Mouse (Mus musculus) bone marrow macrophage, adult 2 months (primary cell): ENCODE results near the gene Kars. TPM values are rescaled to one million over a fixed set of nuclear protein-coding genes. Genes with fewer than 3 reads are reported as not detected.

Source experiments
- H3K27ac ChIP-seq: 2 replicates; pipeline ENCODE4 v1.5.1; 2012; ENCODE audit warnings: low read depth, low read length; ENCODE audit not compliant: insufficient read depth
- H3K4me1 ChIP-seq: 2 replicates; pipeline ENCODE4 v1.6.1; 2012; ENCODE audit warnings: low read length; ENCODE audit not compliant: control insufficient read depth, insufficient read depth
- H3K4me3 ChIP-seq: 2 replicates; pipeline ENCODE4 v1.5.1; 2012; ENCODE audit warnings: mild to moderate bottlenecking, low read length, moderate library complexity; ENCODE audit not compliant: insufficient read depth
- CTCF ChIP-seq: IDR thresholded peaks from 2 replicates; pipeline ENCODE4 v1.5.1; 2012; ENCODE audit warnings: low read depth, mild to moderate bottlenecking, low read length, moderate library complexity
- POLR2A ChIP-seq: IDR thresholded peaks from 2 replicates; pipeline ENCODE4 v1.6.1; 2012; ENCODE audit warnings: mild to moderate bottlenecking, low read depth, low read length, borderline replicate concordance
- polyA plus RNA-seq: library from polyadenylated mRNA; stranded (reverse); fragments of >200 nt; gene quantifications from 2 replicates; pipeline ENCODE4 v1.2.4, GENCODE M21; 2012; ENCODE audit not compliant: missing spikeins, insufficient read depth, insufficient read length

Kars gene
- polyA plus RNA-seq, 1 experiment, result 53.8 TPM

DNA sequence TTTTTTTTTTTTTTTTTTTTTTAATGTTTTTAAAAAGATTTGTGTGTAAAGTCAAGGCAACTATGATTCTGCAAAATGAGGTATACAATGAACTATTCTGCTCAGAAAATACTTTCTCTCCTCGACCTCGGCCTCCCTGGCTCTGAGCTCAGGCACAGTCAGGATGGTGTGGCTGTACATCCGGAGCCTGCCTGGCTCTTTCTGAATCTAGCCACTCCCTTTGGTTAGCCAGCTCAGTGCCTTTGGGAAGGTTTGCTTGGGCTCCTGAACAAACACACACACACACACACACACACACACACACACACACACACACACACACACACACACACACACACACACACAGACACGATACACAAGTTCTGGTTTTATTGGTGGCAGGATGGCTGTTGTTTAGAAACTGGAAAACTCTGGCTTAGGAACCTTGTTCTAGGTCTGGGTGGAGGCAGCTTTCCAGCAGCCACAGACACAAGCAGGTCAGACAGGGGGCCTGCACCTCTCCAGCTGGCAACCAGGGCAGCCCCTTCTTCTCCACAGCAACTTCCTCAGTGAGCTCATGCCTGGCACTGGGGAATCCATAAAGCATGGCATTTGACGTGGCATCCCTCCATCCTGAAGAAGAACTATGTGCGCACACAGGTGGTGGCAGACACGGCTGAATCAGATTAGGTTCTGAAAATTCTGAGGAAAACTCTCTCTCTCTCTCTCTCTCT lies 46.1 kb downstream of the Kars start:
- H3K4me3 ChIP-seq, result no peak overlapping the region
- TF ChIP-seq POLR2A, result no peak
- no peak for TF ChIP-seq CTCF
- H3K4me1 ChIP-seq, result no peaks in the 10 kb centered on the region
- H3K27ac ChIP-seq, result no peak overlapping the region

DNA sequence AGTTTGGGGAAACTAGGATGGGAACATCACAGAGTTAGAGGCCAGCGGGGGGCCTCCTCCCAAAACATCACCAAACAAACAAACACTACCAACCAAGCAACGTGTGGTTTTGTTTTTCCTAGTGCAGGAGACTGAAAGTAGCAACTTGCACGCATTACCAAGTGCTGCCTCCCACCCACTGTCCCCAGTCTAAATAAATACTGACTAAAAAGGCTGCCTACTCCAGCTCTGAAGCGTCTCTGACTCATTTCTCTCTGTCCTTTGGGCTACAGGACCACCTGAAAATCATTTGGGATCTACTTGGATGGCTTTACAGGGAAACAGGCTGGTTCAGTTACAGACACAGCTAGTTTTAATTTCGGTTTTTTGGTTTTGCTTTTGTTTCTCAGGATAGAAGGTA lies 46.8 kb downstream of the Kars start:
- no peak overlapping the region for H3K4me3 ChIP-seq
- TF ChIP-seq POLR2A, result no peak
- no peak for TF ChIP-seq CTCF
- H3K4me1 ChIP-seq, result no peaks in the 10 kb centered on the region
- no peak overlapping the region for H3K27ac ChIP-seq

DNA sequence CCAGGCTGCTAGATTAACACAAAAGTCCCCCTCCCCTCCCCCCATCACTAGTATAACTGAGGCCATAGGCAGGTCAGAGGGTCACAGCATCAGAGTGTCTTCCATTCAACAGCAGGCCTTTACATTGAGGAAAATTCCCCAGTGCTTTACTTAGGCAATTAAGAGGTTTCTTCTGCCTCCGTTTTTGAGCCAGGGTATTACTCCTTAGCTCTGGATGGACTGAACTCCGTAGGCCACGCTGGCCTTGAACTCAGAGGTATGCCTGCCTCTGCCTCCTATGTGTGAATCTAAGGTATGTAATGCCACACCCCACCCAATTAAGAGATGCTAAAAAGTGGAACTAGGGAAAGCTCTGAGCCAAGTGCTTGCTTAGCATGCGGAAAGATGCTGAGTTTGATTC lies 47.6 kb downstream of the Kars start:
- TF ChIP-seq POLR2A (no peak), CTCF (no peak)
- Histone ChIP-seq H3K4me3 (no peak overlapping the region), H3K4me1 (no peaks in the 10 kb centered on the region), H3K27ac (no peak overlapping the region)

DNA sequence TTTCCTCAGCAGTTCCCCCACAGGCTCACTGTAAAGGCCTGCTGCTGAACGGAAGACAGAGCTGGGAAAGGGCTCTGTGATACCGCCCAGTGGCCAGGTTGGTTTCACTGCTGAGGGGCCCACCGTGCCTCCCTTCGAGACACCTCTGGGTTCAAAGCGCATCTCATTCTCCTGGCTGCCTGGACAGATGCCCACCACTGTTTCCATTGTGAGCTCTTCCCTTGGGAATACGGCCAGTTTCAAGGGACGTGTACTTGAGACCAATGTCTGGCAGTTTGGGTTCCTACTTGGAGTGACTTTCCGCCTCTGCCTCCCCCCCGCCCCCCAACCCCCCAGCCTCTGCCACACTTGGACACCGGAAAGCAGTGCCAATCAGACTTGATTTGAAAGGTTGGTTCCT lies 48.0 kb downstream of the Kars start:
- Histone ChIP-seq H3K4me3 (no peak overlapping the region), H3K27ac (no peak overlapping the region), H3K4me1 (no peaks in the 10 kb centered on the region)
- TF ChIP-seq CTCF (no peak), POLR2A (no peak)

DNA sequence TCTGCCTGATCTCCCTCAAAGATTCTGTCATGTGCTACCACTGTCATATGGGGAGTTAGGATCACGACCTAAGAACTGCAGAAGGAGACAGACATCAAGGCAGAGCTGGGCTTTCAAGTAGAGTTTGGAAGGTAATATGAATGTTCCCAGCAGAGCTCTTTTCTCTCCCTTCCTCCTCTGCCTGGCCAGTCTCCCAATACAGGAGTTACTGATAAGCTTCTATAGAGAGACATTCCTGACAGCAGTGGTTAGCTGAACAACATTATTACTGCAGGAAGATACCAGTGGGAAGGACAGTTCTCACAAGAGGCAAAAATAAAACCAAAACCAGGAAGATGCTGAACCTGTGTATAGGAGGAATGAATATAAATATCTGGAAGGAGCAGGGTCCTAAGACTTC lies 48.5 kb downstream of the Kars start:
- no peak overlapping the region for H3K27ac ChIP-seq
- H3K4me3 ChIP-seq, result no peak overlapping the region
- TF ChIP-seq CTCF (no peak), POLR2A (no peak)
- no peaks in the 10 kb centered on the region for H3K4me1 ChIP-seq

DNA sequence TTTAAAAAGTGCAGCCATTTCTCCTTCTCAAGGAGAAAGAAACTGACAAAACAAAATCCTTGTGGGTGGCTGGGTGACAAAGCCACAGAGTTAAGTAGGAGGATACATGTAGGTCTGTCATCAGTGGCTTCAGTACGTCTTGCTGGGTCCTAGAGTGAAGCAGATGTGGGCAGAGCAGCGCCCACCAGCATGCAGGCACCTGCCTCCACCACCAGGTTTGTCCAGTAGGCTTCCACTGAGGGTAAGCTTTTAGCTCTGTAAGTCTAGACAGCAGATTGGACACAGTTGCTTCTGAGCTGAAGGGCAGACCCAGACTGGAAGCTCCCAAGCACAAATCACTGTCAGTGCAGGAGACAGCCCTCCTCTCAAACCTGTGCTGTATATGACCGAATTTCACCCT lies 49.8 kb downstream of the Kars start:
- no peak overlapping the region for H3K27ac ChIP-seq
- TF ChIP-seq POLR2A (no peak), CTCF (no peak)
- no peaks in the 10 kb centered on the region for H3K4me1 ChIP-seq
- H3K4me3 ChIP-seq, result no peak overlapping the region

DNA sequence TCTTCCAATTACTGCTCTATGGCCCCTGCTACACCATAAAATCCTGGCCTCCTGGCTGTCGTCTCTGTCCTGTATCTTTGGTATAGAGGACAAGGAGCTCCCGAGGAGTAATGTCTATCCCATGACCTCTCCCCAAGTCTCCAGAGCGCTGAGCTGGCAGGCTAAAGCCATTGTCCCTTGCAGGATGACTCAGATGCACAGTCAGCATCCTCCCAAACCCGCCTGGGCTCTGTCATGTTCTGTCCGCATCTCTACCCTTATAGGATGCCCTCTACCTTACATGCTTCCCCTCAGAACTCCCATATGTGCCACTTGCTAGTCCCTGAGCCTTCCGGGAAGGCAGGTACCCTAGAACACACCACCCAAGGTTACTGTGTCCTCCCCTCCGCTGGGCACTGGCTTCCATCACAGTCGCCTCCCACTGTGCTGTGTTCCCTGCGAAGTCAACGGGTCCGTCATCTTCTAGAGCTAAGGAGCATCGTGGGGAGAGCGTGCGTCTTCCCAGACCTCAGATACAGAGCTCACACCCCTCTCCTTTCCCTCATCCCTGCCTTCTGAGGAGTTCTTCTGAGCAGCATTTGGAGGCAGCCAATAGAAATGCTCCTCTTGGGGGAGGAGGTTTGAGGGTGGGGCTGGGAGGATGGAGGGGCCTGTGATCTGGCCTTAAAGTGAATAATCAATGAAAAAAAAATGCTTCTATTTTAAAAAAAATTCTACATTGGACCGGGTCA lies 50.4 kb downstream of the Kars start:
- no peak overlapping the region for H3K4me3 ChIP-seq
- no peaks in the 10 kb centered on the region for H3K4me1 ChIP-seq
- TF ChIP-seq POLR2A (no peak), CTCF (no peak)
- H3K27ac ChIP-seq, result no peak overlapping the region

DNA sequence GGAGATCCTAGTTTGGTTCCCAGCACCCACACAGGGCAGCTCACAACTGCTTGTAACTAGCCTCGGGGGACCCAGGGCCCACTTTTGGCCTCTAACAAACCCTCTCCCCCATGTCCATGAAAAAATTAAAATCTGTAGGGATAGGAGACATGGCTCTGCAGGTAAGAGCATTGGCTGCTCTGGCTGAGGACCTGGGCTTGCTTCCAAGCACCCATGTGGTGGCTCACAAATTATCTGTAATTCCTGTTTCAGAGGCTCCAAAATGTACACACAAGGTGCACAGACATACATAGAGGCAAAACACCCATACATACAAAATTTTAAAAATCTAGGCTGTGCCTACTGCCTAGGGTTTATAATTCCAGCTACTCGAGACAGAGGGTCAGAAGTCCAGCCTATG lies 53.9 kb downstream of the Kars start:
- TF ChIP-seq POLR2A (no peak), CTCF (no peak)
- H3K27ac ChIP-seq, result no peak overlapping the region
- H3K4me3 ChIP-seq, result no peak overlapping the region
- no peaks in the 10 kb centered on the region for H3K4me1 ChIP-seq

DNA sequence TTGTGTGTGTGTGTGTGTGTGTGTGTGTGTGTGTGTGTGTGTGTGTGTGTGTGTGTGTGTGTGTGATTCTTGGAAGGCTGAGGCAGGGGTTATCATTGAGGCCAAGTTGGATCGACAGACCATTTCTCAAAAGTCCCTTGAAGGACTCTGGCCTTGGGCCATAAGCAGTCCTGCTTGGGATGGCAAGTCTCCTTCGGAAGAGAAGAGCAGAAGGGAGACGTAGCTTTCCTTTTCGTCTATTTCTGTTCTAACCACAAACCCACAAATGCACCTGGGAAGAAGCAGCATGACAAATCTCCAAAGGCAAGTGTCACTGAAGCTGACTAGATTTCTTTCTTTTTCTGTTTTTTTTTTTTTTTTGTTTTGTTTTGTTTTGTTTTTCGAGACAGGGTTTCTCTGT lies 55.2 kb downstream of the Kars start:
- Histone ChIP-seq H3K4me1 (no peaks in the 10 kb centered on the region), H3K4me3 (no peak overlapping the region), H3K27ac (no peak overlapping the region)
- no peak for TF ChIP-seq CTCF
- TF ChIP-seq POLR2A, result no peak

DNA sequence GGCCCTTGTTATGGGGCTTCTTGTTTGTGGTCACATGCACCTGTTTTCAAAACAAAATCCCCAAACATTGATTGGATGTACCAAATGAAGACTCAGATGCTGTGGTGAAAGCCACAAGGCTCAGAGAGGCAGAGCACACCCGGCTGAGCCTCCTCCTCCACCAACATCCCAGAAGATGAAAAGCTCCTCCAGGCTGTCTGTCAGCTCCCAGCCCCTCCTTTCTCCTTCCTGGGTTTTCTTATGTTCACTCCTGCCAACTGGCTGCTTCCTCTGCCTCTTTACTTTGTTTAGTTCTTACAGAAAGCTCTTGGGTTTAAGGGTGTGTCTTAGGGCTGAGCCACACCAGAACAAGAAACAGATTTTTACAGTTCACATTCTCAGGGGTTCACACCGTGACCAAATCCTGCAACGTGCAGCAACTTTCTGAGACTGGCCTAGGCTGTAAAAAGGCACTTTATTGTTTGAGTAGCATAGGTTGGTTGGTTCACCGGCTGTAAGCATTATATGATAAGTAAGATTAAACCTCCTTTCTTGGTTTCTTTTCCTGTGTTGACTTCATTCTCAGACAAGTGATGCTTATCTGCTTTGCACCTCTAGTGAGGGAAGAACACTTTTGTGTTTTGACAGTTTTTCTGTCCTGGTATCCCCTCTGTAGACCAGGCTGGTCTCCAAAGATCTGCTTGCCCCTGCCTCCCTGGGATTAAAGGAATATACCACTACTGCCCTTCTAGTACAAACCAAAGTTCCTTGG lies 56.1 kb downstream of the Kars start:
- H3K27ac ChIP-seq, result no peak overlapping the region
- no peak overlapping the region for H3K4me3 ChIP-seq
- no peaks in the 10 kb centered on the region for H3K4me1 ChIP-seq
- TF ChIP-seq POLR2A (no peak), CTCF (no peak)
